Mouse (Mus musculus): ENCODE results near the gene Myog.

DNA sequence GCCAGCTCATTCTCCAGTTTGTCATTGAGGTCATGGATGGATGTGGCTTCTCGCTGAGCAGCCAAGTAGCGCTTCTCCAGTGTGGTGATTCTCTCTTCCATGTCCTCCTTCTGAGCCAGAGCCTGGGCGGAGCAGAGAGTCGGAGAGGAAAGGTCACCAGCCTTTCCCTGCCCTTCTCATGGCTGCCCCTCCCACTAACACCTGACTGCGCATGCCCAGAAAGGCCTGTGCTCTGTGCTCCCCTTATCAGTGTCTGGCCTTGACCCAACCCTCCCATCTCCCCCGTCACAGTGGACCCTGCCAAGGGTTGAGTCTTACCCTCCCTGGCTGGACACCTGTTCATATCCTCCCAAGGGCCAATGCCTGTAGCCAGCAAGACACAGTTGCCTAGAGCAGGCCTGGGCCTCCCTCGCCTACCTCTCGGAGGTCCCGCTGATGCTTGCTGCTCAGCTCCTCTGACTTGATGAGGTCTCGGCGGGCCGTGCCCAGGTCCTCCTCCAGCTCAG is 37.1 kb downstream of the Myog start:
- no peak for TF ChIP-seq CTCF (IDR thresholded peaks at IDR 0.05; ENCODE audit: control insufficient read depth, insufficient read depth, insufficient replicate concordance, low read depth, low read length)
- TF ChIP-seq POLR2A (IDR thresholded peaks at IDR 0.05; ENCODE audit: control insufficient read depth, low read depth, low read length), result no peak
